Mouse (Mus musculus) ES-E14 (cell line): ENCODE data around the gene Slc16a11. TPM values are rescaled to one million over a fixed set of nuclear protein-coding genes. Genes with fewer than 3 reads are reported as not detected.

Source experiments
- DNase-seq: peaks from one replicate; pipeline ENCODE4 v3.0.0-alpha.2; 2013; ENCODE audit warnings: low read depth, low spot score
- H3K27ac ChIP-seq: 2 replicates; pipeline ENCODE4 v1.5.1; 2012; ENCODE audit warnings: low read depth, mild to moderate bottlenecking, low read length, moderate library complexity, mixed read lengths; ENCODE audit not compliant: poor library complexity, insufficient read depth, severe bottlenecking
- H3K36me3 ChIP-seq: 2 replicates; pipeline ENCODE4 v1.6.1; 2012; ENCODE audit warnings: mild to moderate bottlenecking, low read length, moderate library complexity, mixed read lengths; ENCODE audit not compliant: control insufficient read depth, poor library complexity, insufficient read depth, severe bottlenecking
- H3K4me1 ChIP-seq, 2 experiments: fragments of 150-350 bp in 1 of 2; sonication (generic) in 1 of 2; 2 replicates each; pipeline ENCODE4 v1.6.1; 2012; ENCODE audit warnings: low read length in 2 of 2, mild to moderate bottlenecking in 1 of 2, mixed read lengths in 1 of 2; ENCODE audit not compliant: control insufficient read depth in 2 of 2, insufficient read depth in 2 of 2, poor library complexity in 1 of 2
- H3K4me3 ChIP-seq, 2 experiments: fragments of 150-350 bp in 1 of 2; sonication (generic) in 1 of 2; 2 replicates each; pipeline ENCODE4 v1.5.1; 2012; ENCODE audit warnings: low read length in 2 of 2, low read depth in 1 of 2, mild to moderate bottlenecking in 1 of 2, mixed read lengths in 1 of 2; ENCODE audit not compliant: insufficient read depth in 1 of 2, poor library complexity in 1 of 2, severe bottlenecking in 1 of 2
- H3K9ac ChIP-seq: 2 replicates; pipeline ENCODE4 v1.6.1; 2012; ENCODE audit warnings: low read depth, mild to moderate bottlenecking, low read length, mixed read lengths; ENCODE audit not compliant: poor library complexity, insufficient read depth, severe bottlenecking
- H3K9me3 ChIP-seq: fragments of 150-350 bp; sonication (generic); 2 replicates; pipeline ENCODE4 v1.6.1; 2012; ENCODE audit warnings: low read depth, mild to moderate bottlenecking, low read length; ENCODE audit not compliant: control insufficient read depth, insufficient read depth
- CHD2 ChIP-seq: IDR thresholded peaks from 2 replicates; pipeline ENCODE4 v1.6.1; 2014; ENCODE audit warnings: mild to moderate bottlenecking, low read depth, low read length, inconsistent platforms
- HCFC1 ChIP-seq: IDR thresholded peaks from 2 replicates; pipeline ENCODE4 v1.6.1; 2012; ENCODE audit warnings: low read length, inconsistent platforms, borderline replicate concordance; ENCODE audit not compliant: insufficient read depth
- MAFK ChIP-seq: IDR thresholded peaks from 2 replicates; pipeline ENCODE4 v1.6.1; 2014; ENCODE audit warnings: mild to moderate bottlenecking, low read depth, low read length, inconsistent platforms; ENCODE audit not compliant: insufficient read depth
- ZC3H11A ChIP-seq: IDR thresholded peaks from 2 replicates; pipeline ENCODE4 v1.6.1; 2012; ENCODE audit warnings: low read depth, mild to moderate bottlenecking, inconsistent platforms, low read length, borderline replicate concordance
- ZNF384 ChIP-seq: IDR thresholded peaks from 2 replicates; pipeline ENCODE4 v1.6.1; 2012; ENCODE audit warnings: low read depth, low read length, inconsistent platforms
- in situ Hi-C, 2 experiments: fragments of 600-800 bp; cut with MboI; formaldehyde crosslinking; loops; one replicate each; pipeline ENCODE4 v1.15.1; 2025; ENCODE audit warnings: low sequenced_read_pairs in 2 of 2, inconsistent platforms in 1 of 2; ENCODE audit not compliant: unreplicated experiment in 2 of 2
- total RNA-seq: library from RNA; depleted of rRNA; stranded (reverse); fragments of 300-350 nt; gene quantifications from 2 replicates; pipeline ENCODE4 v1.2.3, GENCODE M21; 2012

Slc16a11 gene
- total RNA-seq, 1 experiment: 0.98 TPM

DNA sequence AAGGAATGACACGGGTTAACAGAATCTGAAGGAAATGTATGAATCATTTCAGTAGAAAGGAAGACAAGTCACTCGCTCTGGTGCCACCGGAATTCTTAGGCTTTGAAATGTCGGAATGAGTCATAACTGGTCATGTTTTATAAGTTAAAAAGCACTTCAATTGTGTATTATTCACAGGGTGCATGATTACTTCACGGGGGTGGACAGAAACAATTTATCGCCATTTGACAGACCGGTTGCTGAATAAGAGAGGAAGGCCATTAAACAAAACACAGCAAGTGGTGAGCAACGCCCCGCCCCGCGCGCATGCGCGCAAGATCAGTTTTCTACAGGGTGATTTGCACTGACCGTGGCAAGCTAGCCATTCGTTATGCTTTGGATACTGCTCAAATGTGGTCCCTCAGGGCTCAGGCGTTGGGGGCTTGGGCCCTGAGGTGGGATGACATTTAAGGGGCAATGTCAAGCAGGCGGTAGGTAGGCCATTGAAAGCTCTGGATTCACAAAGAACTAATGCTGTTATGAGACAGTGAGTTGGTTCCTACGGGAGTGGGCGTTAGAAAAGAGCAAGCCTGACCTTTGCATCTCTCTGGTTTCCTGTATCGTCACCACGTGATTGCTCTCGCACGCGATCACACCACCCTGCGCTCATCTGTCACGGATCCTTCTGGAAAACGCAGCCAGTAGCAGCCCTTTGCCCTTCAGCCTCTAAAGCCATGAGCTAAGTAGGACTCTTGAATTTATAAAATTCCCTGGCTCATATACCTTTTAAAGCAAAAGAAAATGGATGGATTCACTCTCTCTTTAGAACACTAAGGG is 23.0 kb upstream of the Slc16a11 start:
- Histone ChIP-seq H3K4me3 (no peak overlapping the region), H3K9me3 (no peaks in the 10 kb centered on the region), H3K27ac (no peak overlapping the region), H3K9ac (no peak overlapping the region), H3K4me1 (peaks cover 0 to 3% of the 10 kb centered on the region in 2 experiments; a peak in 2 of 4 replicates), H3K36me3 (no peaks in the 10 kb centered on the region)
- TF ChIP-seq CHD2: no peak
- no peak for TF ChIP-seq ZC3H11A
- TF ChIP-seq ZNF384: no peak
- no peak for TF ChIP-seq MAFK
- TF ChIP-seq HCFC1: no peak
- in situ Hi-C loops: no loop called here
- no peak for DNase-seq

DNA sequence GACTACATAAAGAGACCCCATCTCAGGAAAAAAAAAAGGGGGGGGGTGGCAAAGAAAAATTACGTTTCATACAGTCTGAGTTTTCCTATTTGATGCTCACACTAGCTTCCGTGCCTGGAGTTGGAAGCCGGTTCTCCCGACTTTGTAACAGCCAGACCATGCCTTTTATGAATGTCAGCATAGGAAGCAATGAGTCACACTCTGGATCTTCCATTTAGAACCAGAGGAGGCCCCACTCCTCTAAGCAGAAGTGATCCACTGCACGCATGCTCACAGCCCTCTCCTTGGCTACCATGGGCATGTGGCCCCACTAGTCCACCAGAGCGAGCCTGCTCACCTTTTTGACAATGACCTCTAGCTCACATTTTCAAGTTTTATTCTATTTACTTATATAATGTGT is 21.4 kb upstream of the Slc16a11 start:
- Histone ChIP-seq H3K4me1 (peaks cover 0 to 3% of the 10 kb centered on the region in 2 experiments; a peak in 2 of 4 replicates), H3K27ac (no peak overlapping the region), H3K9me3 (no peaks in the 10 kb centered on the region), H3K9ac (no peak overlapping the region), H3K36me3 (no peaks in the 10 kb centered on the region), H3K4me3 (no peak overlapping the region)
- no peak for TF ChIP-seq ZC3H11A
- TF ChIP-seq MAFK: no peak
- no peak for TF ChIP-seq CHD2
- TF ChIP-seq ZNF384: no peak
- no peak for TF ChIP-seq HCFC1
- no peak for DNase-seq
- in situ Hi-C loops: no loop called here

DNA sequence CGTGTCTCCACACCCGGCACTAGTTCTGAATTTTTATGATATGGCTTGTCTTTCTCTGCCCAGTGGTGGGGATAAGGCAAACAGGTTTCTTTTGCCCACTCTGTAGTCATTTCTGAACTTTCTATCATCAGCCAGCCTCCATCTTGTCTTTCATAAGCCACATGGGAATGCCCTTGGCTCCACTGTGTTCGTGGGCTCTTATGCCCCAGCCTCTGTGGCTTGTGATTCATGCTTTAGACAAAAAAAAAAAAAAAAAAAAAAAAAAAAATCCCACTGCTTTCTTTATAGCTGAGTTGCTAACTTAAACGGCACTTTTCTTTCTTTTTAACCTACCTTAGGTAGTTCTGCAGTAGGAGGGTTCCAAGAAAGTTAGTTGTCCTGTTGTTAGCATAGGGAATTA is 20.4 kb upstream of the Slc16a11 start:
- TF ChIP-seq HCFC1 (no peak), ZC3H11A (no peak), CHD2 (no peak), ZNF384 (no peak), MAFK (no peak)
- peaks cover 0 to 3% of the 10 kb centered on the region in 2 experiments; a peak in 2 of 4 replicates for H3K4me1 ChIP-seq
- DNase-seq: no peak
- no peaks in the 10 kb centered on the region for H3K36me3 ChIP-seq
- no peaks in the 10 kb centered on the region for H3K9me3 ChIP-seq
- in situ Hi-C loops: no loop called here
- no peak overlapping the region for H3K27ac ChIP-seq
- H3K9ac ChIP-seq: no peak overlapping the region
- H3K4me3 ChIP-seq: no peak overlapping the region

DNA sequence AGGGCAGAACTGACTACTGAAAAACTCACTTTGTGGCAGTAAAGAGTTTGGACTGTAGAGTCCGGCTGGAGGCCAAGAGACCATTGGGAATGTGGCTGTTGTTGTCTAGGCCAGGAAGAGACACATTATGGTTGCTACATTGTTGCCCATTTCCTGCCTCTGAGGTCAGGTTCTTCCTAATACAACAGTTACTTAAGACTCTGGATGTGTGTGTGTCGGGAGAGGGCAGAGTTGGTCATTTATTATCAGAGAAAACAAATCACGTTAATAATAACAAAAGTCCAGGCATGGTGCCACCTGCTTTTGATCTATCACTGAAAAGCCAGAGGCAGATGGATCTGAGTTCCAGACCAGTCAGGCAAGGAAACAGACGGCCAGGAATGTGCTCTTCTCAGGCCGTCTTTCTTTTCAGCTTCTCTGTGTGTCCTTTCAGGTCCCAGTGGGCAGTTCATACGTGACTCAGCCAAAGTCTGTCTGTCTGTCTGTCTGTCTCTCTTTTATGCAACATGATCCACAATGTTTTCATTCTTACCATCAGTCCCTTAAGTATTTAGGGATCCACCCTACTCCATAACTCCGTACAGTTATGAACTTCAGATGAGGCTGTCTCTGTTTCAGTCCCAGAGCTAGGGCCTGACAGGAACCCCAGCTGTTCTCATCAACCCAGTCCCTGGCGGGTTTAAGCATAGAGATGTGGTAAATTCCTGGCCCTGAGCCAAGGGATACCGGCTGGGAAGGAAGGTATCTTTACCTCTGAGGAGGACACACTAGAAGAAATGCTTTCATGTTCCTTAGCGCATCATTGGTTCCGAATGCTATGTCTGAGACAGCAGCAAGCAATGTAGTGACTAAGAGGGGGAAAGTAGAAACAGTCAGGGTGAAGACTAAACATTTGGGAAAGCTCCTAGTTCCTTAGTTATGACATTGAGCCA is 18.9 kb upstream of the Slc16a11 start:
- in situ Hi-C loops: no loop called here
- no peak for DNase-seq
- no peaks in the 10 kb centered on the region for H3K36me3 ChIP-seq
- no peak overlapping the region for H3K9ac ChIP-seq
- TF ChIP-seq HCFC1 (no peak), ZNF384 (no peak), ZC3H11A (no peak), CHD2 (no peak), MAFK (no peak)
- peaks cover 0 to 3% of the 10 kb centered on the region in 2 experiments; a peak in 2 of 4 replicates for H3K4me1 ChIP-seq
- H3K27ac ChIP-seq: no peak overlapping the region
- H3K9me3 ChIP-seq: no peaks in the 10 kb centered on the region
- no peak overlapping the region for H3K4me3 ChIP-seq
